Mouse (Mus musculus) limb, embryonic 10.5 days (tissue): ENCODE results near the gene Ankrd13b. TPM values are rescaled to one million over a fixed set of nuclear protein-coding genes. Genes with fewer than 3 reads are reported as not detected.
A peak's percentile ranks its signal among the peaks of the same experiment; 100 is the strongest.

Source experiments
- DNase-seq: peaks from one replicate; pipeline ENCODE4 v3.0.0-alpha.2; 2017; ENCODE audit warnings: low spot score
- H3K27ac ChIP-seq: fragments of 300-500 bp; sonication (generic); 2 replicates; pipeline ENCODE4 v1.5.1; 2016; ENCODE audit warnings: mild to moderate bottlenecking
- H3K27me3 ChIP-seq: fragments of 300-500 bp; sonication (generic); 2 replicates; pipeline ENCODE4 v1.6.1; 2016; ENCODE audit warnings: low read depth, mild to moderate bottlenecking; ENCODE audit not compliant: poor library complexity, severe bottlenecking
- H3K36me3 ChIP-seq: fragments of 300-500 bp; sonication (generic); 2 replicates; pipeline ENCODE4 v1.6.1; 2016; ENCODE audit warnings: mild to moderate bottlenecking, moderate library complexity
- H3K4me1 ChIP-seq: fragments of 300-500 bp; sonication (generic); 2 replicates; pipeline ENCODE4 v1.6.1; 2016
- H3K4me3 ChIP-seq: fragments of 300-500 bp; sonication (generic); 2 replicates; pipeline ENCODE4 v1.5.1; 2016; ENCODE audit warnings: mild to moderate bottlenecking, moderate library complexity
- H3K9me3 ChIP-seq: fragments of 300-500 bp; sonication (generic); replicated peaks from 2 replicates; pipeline ENCODE4 v1.6.1; 2016; ENCODE audit warnings: mild to moderate bottlenecking
- WGBS: fragments of 180-500 bp; shearing (Covaris S2); methylation state at CpG from one replicate; pipeline ENCODE4 v1.1.7; 2016; 5-methylcytosine and 5-hydroxymethylcytosine counted together
- polyA plus RNA-seq: library from polyadenylated mRNA; unstranded; fragments of >200 nt; fragmentation: Nextera tagmentation; extraction: Ambion mirVana; gene quantifications from 2 replicates; pipeline ENCODE4 v1.2.1, GENCODE M21; 2016

Gene Ankrd13b
- polyA plus RNA-seq, 1 experiment from 2014 or later, result 12.5 TPM

DNA sequence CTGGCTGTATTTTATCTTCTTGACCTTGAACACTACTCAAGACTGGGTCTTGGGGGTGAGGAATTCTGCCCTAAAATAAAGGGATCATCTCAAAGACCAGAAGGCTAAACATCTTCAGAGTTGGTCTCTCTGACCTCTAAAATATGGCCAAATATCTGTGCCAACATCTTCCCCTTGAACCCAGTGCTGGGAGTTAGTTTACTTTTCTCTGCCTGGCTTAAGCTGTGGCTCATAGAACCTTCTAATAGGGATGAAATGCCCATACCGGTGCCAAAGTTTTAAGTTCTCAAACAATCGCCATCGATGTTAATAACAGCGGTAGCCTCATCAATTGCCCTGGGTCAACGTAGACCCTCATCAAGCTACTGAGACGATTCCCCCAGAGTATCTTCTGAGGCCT, 27.6 kb downstream of the Ankrd13b start:
- 0 out of 2 replicates have a peak overlapping the region, but pooled peaks have one; percentile 71 for H3K27ac ChIP-seq
- H3K4me3 ChIP-seq, result peak overlapping the region; percentile 71
- peaks cover 20% of the 10 kb centered on the region for H3K4me1 ChIP-seq
- no peak for DNase-seq
- no peaks in the 10 kb centered on the region for H3K36me3 ChIP-seq
- 6% methylated on average over 6 of the region's 6 CpGs for WGBS
- peaks cover 69% of the 10 kb centered on the region for H3K27me3 ChIP-seq
- H3K9me3 ChIP-seq, result no peaks in the 10 kb centered on the region

DNA sequence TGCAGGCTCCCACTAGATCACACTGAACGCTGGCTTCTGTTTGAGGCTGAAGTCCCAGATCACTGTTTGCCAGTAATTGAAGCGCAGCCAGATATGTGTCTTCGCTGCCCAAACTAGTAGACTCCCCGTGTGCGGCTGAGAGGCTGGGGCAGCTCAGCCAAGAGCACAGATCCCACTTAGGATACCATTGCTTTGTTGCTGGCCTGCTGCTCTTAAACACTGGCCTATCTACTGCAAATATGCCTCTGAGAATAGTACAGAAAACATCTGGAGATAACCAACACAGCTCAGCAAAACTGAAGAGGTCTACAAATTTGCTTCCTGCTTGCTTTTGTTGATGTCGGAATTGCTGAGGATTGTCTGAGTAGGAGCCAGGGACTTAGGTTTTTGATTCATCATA, 32.6 kb downstream of the Ankrd13b start:
- Histone ChIP-seq H3K9me3 (no peaks in the 10 kb centered on the region), H3K36me3 (peaks cover 23% of the 10 kb centered on the region), H3K4me3 (no peak overlapping the region), H3K27me3 (peaks cover 19% of the 10 kb centered on the region), H3K4me1 (peaks cover 1% of the 10 kb centered on the region), H3K27ac (no peak overlapping the region)
- WGBS, result 82% methylated on average over 6 of the region's 6 CpGs
- DNase-seq, result no peak

DNA sequence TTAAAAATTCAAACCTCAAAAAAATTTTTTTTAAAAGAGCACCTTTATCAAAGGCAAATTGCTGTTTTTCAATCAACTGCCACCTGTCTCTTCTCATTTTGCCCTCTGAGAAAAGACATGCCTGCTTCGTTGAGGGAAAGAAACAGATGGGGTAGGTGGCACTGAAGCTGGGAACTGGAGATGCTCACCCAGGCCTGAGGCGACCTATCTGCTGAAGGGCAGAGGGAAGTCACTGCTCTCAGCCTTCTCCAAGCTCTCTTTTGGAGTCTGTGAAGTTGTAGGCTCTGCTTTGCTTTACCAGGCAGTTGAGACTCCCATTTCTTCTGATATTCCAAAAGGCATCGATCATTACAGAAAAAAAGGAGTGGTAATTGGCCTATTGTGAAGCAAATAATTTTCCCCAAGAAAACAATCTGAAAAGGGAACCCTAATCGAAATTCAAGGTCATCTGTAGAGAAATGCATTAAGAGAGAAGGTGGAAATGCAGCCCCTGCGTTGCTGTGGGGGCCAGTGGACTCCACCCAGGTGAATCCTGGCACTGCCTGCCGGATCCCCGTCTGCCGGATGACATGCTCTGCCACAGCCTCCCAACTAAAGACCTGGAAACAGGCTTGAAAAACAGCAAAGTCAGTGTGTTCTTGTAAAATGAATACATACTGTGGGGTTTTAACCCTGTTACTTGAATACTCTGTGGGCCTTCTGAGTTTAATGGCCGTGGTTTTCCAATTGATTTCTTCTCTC, 33.5 kb downstream of the Ankrd13b start:
- WGBS, result 87% methylated on average over 9 of the region's 9 CpGs
- Histone ChIP-seq H3K27ac (no peak overlapping the region), H3K36me3 (peaks cover 26% of the 10 kb centered on the region), H3K4me1 (no peaks in the 10 kb centered on the region), H3K4me3 (no peak overlapping the region), H3K9me3 (no peaks in the 10 kb centered on the region), H3K27me3 (peaks cover 10% of the 10 kb centered on the region)
- no peak for DNase-seq

DNA sequence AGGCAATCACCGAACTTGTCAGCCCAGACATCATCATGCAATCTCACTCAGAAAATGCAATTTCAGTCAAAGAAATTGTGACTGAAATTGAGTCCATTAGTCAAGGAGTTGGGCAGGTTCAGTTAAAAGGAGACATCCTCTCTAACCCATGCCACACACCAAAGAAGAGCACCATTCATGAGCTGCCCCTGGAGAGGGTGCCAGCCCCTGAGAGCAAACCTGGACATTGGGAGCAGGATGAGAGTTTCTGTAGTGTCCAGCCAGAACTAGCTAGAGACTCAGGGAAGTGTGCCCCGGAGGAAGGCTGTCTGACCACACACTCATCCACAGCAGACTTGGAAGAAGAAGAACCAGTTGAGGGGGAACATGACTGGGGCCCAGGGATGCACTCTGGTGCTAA, 36.1 kb downstream of the Ankrd13b start:
- WGBS, result 95% methylated on average over 2 of the region's 2 CpGs
- no peaks in the 10 kb centered on the region for H3K4me1 ChIP-seq

DNA sequence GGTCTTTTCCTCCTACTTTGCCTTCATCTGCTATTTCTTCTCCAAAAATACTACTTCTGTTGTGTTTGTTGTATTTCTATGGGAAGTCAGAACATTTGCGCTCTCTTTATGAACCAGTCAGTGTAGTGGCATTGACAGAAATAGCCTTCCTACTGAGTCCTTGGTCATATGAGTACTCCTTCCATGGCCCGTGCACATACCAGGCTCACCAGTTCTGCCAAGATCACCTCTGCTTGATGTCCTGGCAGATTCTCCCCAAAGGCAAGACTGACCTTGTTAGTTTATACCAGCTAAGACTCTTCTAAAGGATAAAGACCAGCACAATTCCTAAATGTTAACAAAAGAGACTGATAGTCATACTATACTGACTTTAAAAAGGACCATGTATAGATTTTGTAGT, 37.8 kb downstream of the Ankrd13b start:
- no peak for DNase-seq
- WGBS, result 90% methylated on average over 2 of the region's 2 CpGs
- H3K4me1 ChIP-seq, result no peaks in the 10 kb centered on the region
- H3K9me3 ChIP-seq, result no peaks in the 10 kb centered on the region
- H3K27me3 ChIP-seq, result no peaks in the 10 kb centered on the region
- H3K4me3 ChIP-seq, result no peak overlapping the region
- H3K27ac ChIP-seq, result no peak overlapping the region
- peaks cover 46% of the 10 kb centered on the region for H3K36me3 ChIP-seq

More for the DNA sequence above, 36.1 kb downstream of the Ankrd13b start:
- Histone ChIP-seq H3K4me3 (no peak overlapping the region), H3K36me3 (peaks cover 46% of the 10 kb centered on the region), H3K27me3 (no peaks in the 10 kb centered on the region), H3K9me3 (no peaks in the 10 kb centered on the region), H3K27ac (no peak overlapping the region)
- no peak for DNase-seq

DNA sequence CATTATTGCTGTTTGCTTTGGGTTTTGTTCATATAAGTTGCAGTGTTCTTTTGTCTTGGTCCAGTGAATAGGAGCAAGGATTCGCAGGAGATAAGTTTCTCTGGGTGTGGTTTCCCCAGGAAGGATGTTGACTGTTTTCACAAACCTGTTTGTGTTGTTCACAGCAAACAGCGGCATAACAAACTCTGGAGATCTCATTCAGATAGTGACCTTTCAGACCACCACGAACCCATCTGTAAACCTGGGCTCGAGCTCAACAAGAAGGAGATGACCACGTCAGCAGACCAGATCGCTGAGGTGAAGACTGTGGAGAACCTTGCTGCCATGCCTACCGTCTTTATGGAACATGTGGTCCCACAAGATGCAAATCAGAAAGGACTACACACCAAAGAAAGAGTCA, 40.3 kb downstream of the Ankrd13b start:
- no peaks in the 10 kb centered on the region for H3K4me1 ChIP-seq
- H3K9me3 ChIP-seq, result no peaks in the 10 kb centered on the region
- no peak overlapping the region for H3K4me3 ChIP-seq
- H3K27ac ChIP-seq, result no peak overlapping the region
- DNase-seq, result no peak
- 93% methylated on average over 7 of the region's 7 CpGs for WGBS
- no peaks in the 10 kb centered on the region for H3K27me3 ChIP-seq
- H3K36me3 ChIP-seq, result peaks cover 34% of the 10 kb centered on the region

DNA sequence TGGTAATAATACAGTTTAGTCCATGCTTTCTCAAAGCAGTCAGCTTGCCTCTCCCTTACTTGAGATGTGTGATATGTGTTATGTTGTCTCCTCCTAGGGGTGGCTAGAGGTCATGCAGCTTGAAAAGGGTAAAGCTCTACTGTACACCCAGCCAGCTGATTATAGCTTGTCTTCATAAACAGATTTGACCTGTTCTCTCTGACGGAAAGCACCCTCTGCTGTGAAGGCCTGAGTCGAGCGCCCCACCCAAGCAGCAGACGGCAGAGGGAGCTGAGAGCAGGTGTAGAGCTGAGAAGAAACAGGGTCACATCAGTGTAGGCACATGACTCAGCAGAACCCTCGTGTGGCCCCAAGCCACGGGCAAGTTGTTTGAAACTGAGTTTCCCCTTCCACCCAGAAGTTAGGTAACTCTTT, 42.8 kb downstream of the Ankrd13b start:
- no peak for DNase-seq
- Histone ChIP-seq H3K4me3 (no peak overlapping the region), H3K27ac (no peak overlapping the region), H3K4me1 (no peaks in the 10 kb centered on the region), H3K27me3 (no peaks in the 10 kb centered on the region), H3K36me3 (peaks cover 30% of the 10 kb centered on the region), H3K9me3 (no peaks in the 10 kb centered on the region)
- WGBS, result 64% methylated on average over 6 of the region's 6 CpGs

DNA sequence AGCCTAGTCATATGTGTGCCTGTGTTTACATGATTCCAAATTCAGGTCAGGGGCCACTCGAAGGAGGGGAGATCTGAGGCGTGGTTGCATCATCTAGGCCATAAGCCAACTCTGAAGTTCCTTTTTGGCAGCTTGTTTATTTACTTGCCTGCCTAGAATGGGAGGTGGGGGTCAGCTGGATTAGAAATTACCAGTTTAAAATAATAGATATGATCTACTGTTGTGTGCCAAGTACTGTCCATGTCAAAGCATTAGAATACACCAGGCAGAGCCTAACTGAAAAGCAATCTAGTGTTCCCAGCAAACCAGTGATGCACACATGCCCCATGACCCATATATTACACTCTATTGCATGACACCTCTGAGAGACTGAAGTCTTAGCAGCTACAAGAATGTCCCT, 44.5 kb downstream of the Ankrd13b start:
- Histone ChIP-seq H3K9me3 (no peaks in the 10 kb centered on the region), H3K4me1 (no peaks in the 10 kb centered on the region), H3K27me3 (no peaks in the 10 kb centered on the region), H3K4me3 (no peak overlapping the region), H3K36me3 (peaks cover 26% of the 10 kb centered on the region), H3K27ac (no peak overlapping the region)
- WGBS, result 88% methylated on average over 2 of the region's 2 CpGs
- DNase-seq, result no peak

DNA sequence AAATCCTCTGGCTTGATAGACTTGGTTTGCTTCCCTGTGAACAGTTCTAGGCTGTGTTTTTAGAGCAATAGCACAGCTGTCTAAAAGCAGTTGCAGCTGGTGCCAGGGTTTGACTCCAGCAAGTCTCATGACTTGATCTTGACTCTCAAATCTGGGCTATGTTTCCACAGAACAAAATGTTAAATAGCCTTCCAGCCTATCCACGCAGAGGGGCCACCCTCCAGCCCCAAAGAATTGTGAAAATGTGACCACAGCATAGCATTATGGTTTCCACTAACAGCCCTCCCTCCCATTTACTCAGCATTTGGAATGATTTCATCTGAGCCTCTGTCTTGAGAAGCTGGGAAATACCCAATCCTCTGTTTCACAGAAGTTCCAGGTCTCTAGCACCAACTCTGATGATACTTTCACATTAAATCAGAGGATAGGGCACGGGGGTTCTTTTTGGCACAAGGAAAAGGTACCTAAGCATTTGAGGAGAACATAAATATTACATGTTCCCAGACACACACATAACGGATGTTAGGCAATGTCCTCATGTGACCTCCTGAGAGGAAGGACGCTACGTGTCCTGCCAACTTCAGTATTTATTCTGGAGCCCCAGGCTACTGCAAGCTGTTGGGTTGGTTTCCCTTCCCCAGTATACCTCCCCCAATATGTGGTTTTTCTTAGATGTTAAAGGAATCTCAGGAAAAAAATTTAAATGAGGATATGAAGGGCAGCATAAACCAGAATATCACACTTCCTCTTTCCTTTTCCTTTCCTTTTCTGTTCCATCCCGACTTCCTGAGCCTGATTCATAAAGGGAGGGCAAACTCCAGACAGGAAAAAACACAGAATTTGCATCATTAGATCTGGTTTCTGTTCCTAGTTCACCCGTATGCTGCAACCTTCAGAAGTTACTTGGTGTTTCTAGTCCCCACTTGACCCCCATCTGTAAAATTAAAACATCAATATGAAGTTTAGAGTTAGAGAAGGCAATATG, 47.0 kb downstream of the Ankrd13b start:
- DNase-seq, result no peak
- H3K4me3 ChIP-seq, result no peak overlapping the region
- no peaks in the 10 kb centered on the region for H3K4me1 ChIP-seq
- no peak overlapping the region for H3K27ac ChIP-seq
- no peaks in the 10 kb centered on the region for H3K9me3 ChIP-seq
- H3K27me3 ChIP-seq, result no peaks in the 10 kb centered on the region
- WGBS, result 84% methylated on average over 7 of the region's 7 CpGs
- peaks cover 28% of the 10 kb centered on the region for H3K36me3 ChIP-seq

DNA sequence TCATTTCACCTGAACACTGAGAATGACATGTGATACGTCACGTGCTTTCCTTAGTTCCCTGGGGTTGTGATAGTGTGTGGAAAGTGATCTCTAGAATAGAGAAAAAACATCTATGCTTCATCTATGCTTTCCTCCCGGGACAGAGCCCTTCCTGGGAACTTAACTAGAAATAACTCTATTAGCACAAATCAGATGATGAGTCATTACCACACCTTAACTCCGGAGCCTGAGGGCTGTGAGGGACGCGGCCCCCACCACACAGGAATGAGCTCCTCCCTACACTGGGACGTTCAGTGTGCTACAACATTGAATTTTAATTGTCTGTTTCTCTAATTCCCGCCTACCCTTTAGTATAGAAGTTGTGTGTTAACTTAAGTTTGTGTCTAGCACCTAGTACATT, 48.5 kb downstream of the Ankrd13b start:
- Histone ChIP-seq H3K4me3 (no peak overlapping the region), H3K36me3 (peaks cover 28% of the 10 kb centered on the region), H3K4me1 (no peaks in the 10 kb centered on the region), H3K27ac (no peak overlapping the region), H3K9me3 (no peaks in the 10 kb centered on the region), H3K27me3 (no peaks in the 10 kb centered on the region)
- no peak for DNase-seq
- 89% methylated on average over 8 of the region's 8 CpGs for WGBS

DNA sequence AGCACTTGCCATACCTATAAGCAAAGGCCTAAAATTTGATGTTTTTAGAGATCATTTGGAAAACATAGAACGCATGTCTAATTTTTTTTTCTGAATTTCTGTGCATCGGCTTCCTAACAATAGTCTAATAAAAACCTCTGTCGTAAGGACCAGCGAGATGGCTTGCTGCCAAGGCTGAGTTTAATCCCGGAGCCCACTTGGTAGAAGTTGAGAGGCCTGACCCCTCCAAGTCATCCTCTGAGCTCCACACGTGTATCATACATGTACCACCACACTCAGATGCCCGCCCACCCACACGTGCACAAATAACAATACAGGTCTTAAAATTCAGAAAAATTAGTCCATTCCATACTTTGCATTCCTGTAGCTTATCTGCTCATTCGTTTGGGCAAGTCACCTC, 49.4 kb downstream of the Ankrd13b start:
- H3K9me3 ChIP-seq, result no peaks in the 10 kb centered on the region
- no peak for DNase-seq
- no peaks in the 10 kb centered on the region for H3K4me1 ChIP-seq
- no peak overlapping the region for H3K4me3 ChIP-seq
- H3K36me3 ChIP-seq, result peaks cover 28% of the 10 kb centered on the region
- 94% methylated on average over 9 of the region's 9 CpGs for WGBS
- no peak overlapping the region for H3K27ac ChIP-seq
- H3K27me3 ChIP-seq, result no peaks in the 10 kb centered on the region

DNA sequence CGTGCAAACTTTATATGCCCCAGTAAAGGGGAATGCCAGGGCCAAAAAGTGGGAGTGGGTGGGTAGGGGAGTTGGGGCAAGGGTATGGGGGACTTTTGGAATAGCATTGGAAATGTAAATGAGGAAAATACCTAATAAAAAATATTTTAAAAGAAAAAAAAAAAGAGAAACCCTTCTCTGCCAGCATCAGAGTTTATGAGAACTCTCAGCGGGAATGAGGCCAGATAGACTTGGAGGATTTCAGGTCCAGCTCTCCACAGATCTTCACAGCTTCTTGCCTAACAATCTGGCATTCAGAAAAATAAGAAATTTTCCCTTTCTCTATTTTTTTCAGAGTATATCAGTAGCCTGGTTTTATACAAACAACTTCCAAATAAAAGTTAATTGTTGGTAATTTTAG, 52.5 kb downstream of the Ankrd13b start:
- no peak overlapping the region for H3K4me3 ChIP-seq
- H3K4me1 ChIP-seq, result no peaks in the 10 kb centered on the region
- no peaks in the 10 kb centered on the region for H3K9me3 ChIP-seq
- DNase-seq, result no peak
- WGBS, result 95% methylated on average over 2 of the region's 2 CpGs
- no peak overlapping the region for H3K27ac ChIP-seq
- no peaks in the 10 kb centered on the region for H3K27me3 ChIP-seq
- peaks cover 24% of the 10 kb centered on the region for H3K36me3 ChIP-seq

DNA sequence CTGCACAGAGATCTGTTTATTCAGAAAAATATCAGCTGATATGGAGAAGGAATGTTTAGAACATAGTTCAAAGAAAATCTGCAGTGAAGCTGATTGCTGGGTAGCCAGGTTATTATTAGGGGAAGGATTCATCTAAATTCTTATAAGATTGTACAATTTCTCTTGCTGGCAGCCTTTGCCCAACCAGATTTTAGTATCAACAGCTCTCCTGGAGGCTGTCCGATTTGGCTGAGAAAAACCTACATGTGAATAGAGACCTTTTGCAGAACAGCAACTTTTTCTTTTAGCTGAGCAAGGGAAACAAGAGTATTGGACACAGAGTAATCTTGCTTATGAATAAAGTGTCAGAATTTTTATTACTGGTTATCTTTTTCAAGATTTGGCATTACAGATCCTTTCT, 61.0 kb downstream of the Ankrd13b start:
- 90% methylated on average over 1 of the region's 1 CpGs for WGBS
- no peak for DNase-seq
- no peaks in the 10 kb centered on the region for H3K4me1 ChIP-seq

More for the DNA sequence above, 61.0 kb downstream of the Ankrd13b start:
- Histone ChIP-seq H3K4me3 (no peak overlapping the region), H3K36me3 (peaks cover 24% of the 10 kb centered on the region; the same call in 1 of the 2 replicates), H3K27ac (no peak overlapping the region), H3K27me3 (no peaks in the 10 kb centered on the region), H3K9me3 (no peaks in the 10 kb centered on the region)
